Mouse (Mus musculus) liver, embryonic 16.5 days (tissue): ENCODE data around the gene Usp12. TPM values are rescaled to one million over a fixed set of nuclear protein-coding genes. Genes with fewer than 3 reads are reported as not detected.

ENCODE experiments used
- ATAC-seq: fragments of 200-750 bp; cut with Nextera tagmentation; 2 replicates; pipeline ENCODE4 v1.8.0; 2017; ENCODE audit warnings: low read depth, mild to moderate bottlenecking, moderate number of reproducible peaks, moderate library complexity
- H3K27ac ChIP-seq: fragments of 300-500 bp; sonication (generic); 2 replicates; pipeline ENCODE4 v1.5.1; 2014; ENCODE audit warnings: mild to moderate bottlenecking, low read length
- H3K27me3 ChIP-seq: fragments of 300-500 bp; sonication (generic); 2 replicates; pipeline ENCODE4 v1.6.1; 2014; ENCODE audit warnings: low read depth, low read length, mixed read lengths; ENCODE audit not compliant: control insufficient read depth, insufficient read depth
- H3K36me3 ChIP-seq: fragments of 300-500 bp; sonication (generic); 2 replicates; pipeline ENCODE4 v1.6.1; 2014; ENCODE audit warnings: mild to moderate bottlenecking; ENCODE audit not compliant: control insufficient read depth, insufficient read depth
- H3K4me1 ChIP-seq: fragments of 300-500 bp; sonication (generic); 2 replicates; pipeline ENCODE4 v1.6.1; 2014; ENCODE audit warnings: low read depth, low read length, mixed read lengths; ENCODE audit not compliant: control insufficient read depth
- H3K4me2 ChIP-seq: fragments of 300-500 bp; sonication (generic); 2 replicates; pipeline ENCODE4 v1.6.1; 2014; ENCODE audit warnings: low read depth, low read length, mixed read lengths
- H3K4me3 ChIP-seq: fragments of 300-500 bp; sonication (generic); 2 replicates; pipeline ENCODE4 v1.5.1; 2014; ENCODE audit warnings: low read depth, mild to moderate bottlenecking, low read length
- H3K9ac ChIP-seq: fragments of 300-500 bp; sonication (generic); 2 replicates; pipeline ENCODE4 v1.6.1; 2014; ENCODE audit warnings: low read depth, low read length
- H3K9me3 ChIP-seq: fragments of 300-500 bp; sonication (generic); replicated peaks from 2 replicates; pipeline ENCODE4 v1.6.1; 2016; ENCODE audit warnings: low read length; ENCODE audit not compliant: control insufficient read depth
- WGBS: fragments of 180-500 bp; shearing (Covaris S2); extraction: QIAGEN DNeasy Blood & Tissue Kit; methylation state at CpG from one replicate; pipeline ENCODE4 v1.1.7; 2014; ENCODE audit not compliant: insufficient replicate concordance; 5-methylcytosine and 5-hydroxymethylcytosine counted together
- polyA plus RNA-seq: library from polyadenylated mRNA; unstranded; fragments of >200 nt; fragmentation: Nextera tagmentation; extraction: Ambion mirVana; gene quantifications from 2 replicates; pipeline ENCODE4 v1.2.1, GENCODE M21; 2015

The Usp12 gene
- polyA plus RNA-seq, 1 experiment from 2014 or later, result 8.1 TPM

DNA sequence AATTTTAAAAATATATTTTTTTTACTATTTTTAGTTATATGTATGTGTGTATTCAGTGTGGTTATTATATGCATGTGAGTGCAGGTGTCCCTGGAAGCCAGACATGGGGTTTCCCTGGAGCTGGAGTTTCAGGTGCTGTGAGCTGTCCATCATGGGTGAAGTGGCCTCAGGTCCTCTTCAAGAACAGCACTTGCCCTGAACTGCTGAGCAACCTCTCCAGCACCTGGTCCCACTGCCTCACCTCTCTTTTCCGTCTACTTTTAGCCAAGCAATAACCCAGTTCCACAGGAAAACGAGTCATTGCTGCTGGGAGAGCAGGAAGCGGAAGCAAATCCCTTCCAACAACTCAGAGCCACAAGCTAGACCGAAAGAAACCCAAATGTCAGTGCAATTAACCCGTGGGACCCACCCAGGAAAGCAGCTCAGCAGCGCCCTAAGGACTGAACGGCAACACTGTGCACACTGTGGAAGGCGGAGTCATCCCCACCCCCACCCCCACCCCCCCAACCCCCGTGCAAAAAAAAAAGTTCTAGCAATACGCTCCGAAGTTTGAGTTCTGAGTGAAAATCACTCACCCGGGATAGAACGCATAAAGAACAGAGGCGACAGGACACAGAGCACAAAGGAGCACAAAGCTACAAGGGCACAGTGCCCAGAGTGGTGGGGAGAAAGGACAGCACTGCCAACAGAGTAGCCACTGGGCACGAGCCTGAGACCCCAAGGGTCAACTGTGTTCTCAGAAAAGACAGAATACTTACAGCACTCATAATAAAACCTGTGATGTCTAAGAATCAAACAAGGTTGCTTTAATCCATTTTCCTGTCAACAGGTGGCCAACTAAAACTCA is 24.6 kb downstream of the Usp12 start:
- Histone ChIP-seq H3K36me3 (no peaks in the 10 kb centered on the region), H3K4me1 (peaks cover 3% of the 10 kb centered on the region), H3K4me3 (no peak overlapping the region), H3K4me2 (no peak overlapping the region), H3K27ac (no peak overlapping the region), H3K9me3 (no peaks in the 10 kb centered on the region), H3K27me3 (no peaks in the 10 kb centered on the region), H3K9ac (no peak overlapping the region)
- 59% methylated on average over 15 of the region's 15 CpGs for WGBS
- ATAC-seq, result no peak

- Histone ChIP-seq H3K27ac (no peak overlapping the region), H3K4me3 (no peak overlapping the region), H3K4me2 (no peak overlapping the region), H3K4me1 (peaks cover 3% of the 10 kb centered on the region), H3K9ac (no peak overlapping the region), H3K36me3 (no peaks in the 10 kb centered on the region), H3K9me3 (no peaks in the 10 kb centered on the region), H3K27me3 (no peaks in the 10 kb centered on the region)
- WGBS, result 83% methylated on average over 5 of the region's 5 CpGs
- no peak for ATAC-seq
Measured at GRCm38 (mm10) chr5:146765791-146766190, 29.0 kb downstream of the Usp12 start.

DNA sequence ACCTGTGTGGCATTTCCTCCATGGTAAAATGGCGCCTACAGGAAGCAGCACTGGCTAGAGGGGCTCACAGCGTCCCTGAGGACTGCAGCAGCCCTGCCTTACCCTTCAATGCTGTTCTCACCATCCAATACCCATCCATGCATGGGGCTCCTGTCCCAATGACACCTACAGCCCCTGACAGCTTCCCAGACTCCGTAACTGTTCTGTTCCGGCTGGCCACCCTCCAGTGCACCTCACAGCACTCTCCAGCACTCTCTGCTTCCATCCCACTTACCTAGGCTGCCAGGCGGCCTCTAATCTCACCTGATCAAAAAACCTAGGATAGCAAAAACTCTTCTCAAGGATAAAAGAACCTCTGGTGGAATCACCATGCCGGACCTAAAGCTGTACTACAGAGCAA is 35.6 kb downstream of the Usp12 start:
- H3K9me3 ChIP-seq, result no peaks in the 10 kb centered on the region
- WGBS, result 74% methylated on average over 6 of the region's 6 CpGs
- no peak overlapping the region for H3K27ac ChIP-seq
- ATAC-seq, result no peak
- peaks cover 15% of the 10 kb centered on the region for H3K4me1 ChIP-seq
- H3K9ac ChIP-seq, result no peak overlapping the region
- H3K4me3 ChIP-seq, result no peak overlapping the region
- H3K27me3 ChIP-seq, result no peaks in the 10 kb centered on the region
- no peak overlapping the region for H3K4me2 ChIP-seq
- peaks cover 1% of the 10 kb centered on the region for H3K36me3 ChIP-seq

DNA sequence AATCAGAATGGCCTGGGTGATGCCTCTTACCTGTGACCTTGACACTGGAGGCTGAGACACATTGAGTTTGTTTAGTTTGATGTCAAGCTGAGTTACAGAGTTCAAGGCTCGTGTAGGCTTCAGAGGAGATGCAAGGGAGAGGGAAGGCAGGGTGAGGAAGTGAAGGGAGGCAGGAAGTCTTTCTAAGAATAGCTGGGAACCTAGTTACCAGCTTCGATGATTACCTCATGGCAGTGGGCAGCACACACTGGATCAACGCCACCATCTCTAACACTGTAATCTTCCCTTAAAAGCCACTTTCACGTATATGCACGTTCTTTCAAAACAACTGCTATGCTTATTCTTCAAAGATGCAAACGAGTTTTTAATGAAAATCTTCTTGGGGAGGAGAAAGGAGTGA is 36.9 kb downstream of the Usp12 start:
- H3K9me3 ChIP-seq, result no peaks in the 10 kb centered on the region
- ATAC-seq, result no peak
- no peak overlapping the region for H3K27ac ChIP-seq
- H3K27me3 ChIP-seq, result no peaks in the 10 kb centered on the region
- H3K9ac ChIP-seq, result no peak overlapping the region
- H3K4me3 ChIP-seq, result no peak overlapping the region
- 41% methylated on average over 6 of the region's 6 CpGs for WGBS
- no peak overlapping the region for H3K4me2 ChIP-seq
- H3K36me3 ChIP-seq, result peaks cover 7% of the 10 kb centered on the region
- H3K4me1 ChIP-seq, result peaks cover 15% of the 10 kb centered on the region

- H3K4me1 ChIP-seq, result peaks cover 15% of the 10 kb centered on the region
- H3K4me2 ChIP-seq, result no peak overlapping the region
- WGBS, result 57% methylated on average over 5 of the region's 5 CpGs
- 0 out of 2 replicates have a peak overlapping the region, but pooled peaks have one; percentile 29 for H3K27ac ChIP-seq
- no peaks in the 10 kb centered on the region for H3K27me3 ChIP-seq
- H3K36me3 ChIP-seq, result peaks cover 9% of the 10 kb centered on the region
- H3K9me3 ChIP-seq, result no peaks in the 10 kb centered on the region
- no peak overlapping the region for H3K9ac ChIP-seq
- H3K4me3 ChIP-seq, result no peak overlapping the region
- ATAC-seq, result peak; percentile 82
Measured at GRCm38 (mm10) chr5:146757316-146757715, 37.5 kb downstream of the Usp12 start.

- no peak overlapping the region for H3K4me3 ChIP-seq
- no peak overlapping the region for H3K4me2 ChIP-seq
- H3K4me1 ChIP-seq, result peaks cover 17% of the 10 kb centered on the region
- no peaks in the 10 kb centered on the region for H3K9me3 ChIP-seq
- 84% methylated on average over 8 of the region's 8 CpGs for WGBS
- no peak overlapping the region for H3K9ac ChIP-seq
- no peak for ATAC-seq
- peaks cover 14% of the 10 kb centered on the region for H3K36me3 ChIP-seq
- no peak overlapping the region for H3K27ac ChIP-seq
- H3K27me3 ChIP-seq, result no peaks in the 10 kb centered on the region
Measured at GRCm38 (mm10) chr5:146753181-146753580, 41.6 kb downstream of the Usp12 start.

- ATAC-seq, result peak; percentile 79
- Histone ChIP-seq H3K36me3 (peaks cover 14% of the 10 kb centered on the region), H3K27me3 (no peaks in the 10 kb centered on the region), H3K9ac (no peak overlapping the region), H3K4me3 (no peak overlapping the region), H3K4me2 (no peak overlapping the region), H3K27ac (0 out of 2 replicates have a peak overlapping the region, but pooled peaks have one; percentile 7), H3K9me3 (no peaks in the 10 kb centered on the region), H3K4me1 (peaks cover 3% of the 10 kb centered on the region; the same call in 1 of the 2 replicates)
- 62% methylated on average over 7 of the region's 7 CpGs for WGBS
Measured at GRCm38 (mm10) chr5:146750958-146751357, 43.8 kb downstream of the Usp12 start.

GRCm38 (mm10) chr5:146750273-146750672 is 44.5 kb downstream of the Usp12 start:
- Histone ChIP-seq H3K27ac (no peak overlapping the region), H3K36me3 (peaks cover 14% of the 10 kb centered on the region), H3K4me1 (peaks cover 3% of the 10 kb centered on the region; the same call in 1 of the 2 replicates), H3K27me3 (no peaks in the 10 kb centered on the region), H3K4me3 (no peak overlapping the region), H3K9ac (no peak overlapping the region), H3K9me3 (no peaks in the 10 kb centered on the region), H3K4me2 (no peak overlapping the region)
- WGBS, result 65% methylated on average over 7 of the region's 7 CpGs
- ATAC-seq, result no peak

DNA sequence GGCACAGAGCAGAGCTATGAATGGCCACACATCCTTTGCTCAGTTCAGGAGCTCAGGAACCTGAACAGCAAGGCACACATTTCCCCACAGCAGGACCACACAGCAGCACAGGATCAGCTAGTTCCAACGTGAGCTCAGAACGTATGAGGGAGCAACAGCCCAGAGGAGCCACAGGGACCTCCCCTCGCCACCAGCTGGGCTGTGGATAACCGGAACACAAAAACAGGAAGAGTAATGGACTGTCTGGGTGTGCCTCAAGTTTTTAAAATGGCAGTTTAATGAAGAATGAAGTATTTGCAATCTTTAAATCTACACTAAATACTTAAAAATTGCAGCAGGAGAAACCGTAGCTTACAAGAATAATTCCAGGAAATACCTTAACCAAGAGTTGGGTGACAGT is 44.9 kb downstream of the Usp12 start:
- no peaks in the 10 kb centered on the region for H3K9me3 ChIP-seq
- H3K4me3 ChIP-seq, result no peak overlapping the region
- no peak overlapping the region for H3K27ac ChIP-seq
- no peak overlapping the region for H3K4me2 ChIP-seq
- no peak for ATAC-seq
- no peak overlapping the region for H3K9ac ChIP-seq
- no peaks in the 10 kb centered on the region for H3K27me3 ChIP-seq
- H3K36me3 ChIP-seq, result peaks cover 14% of the 10 kb centered on the region
- WGBS, result 66% methylated on average over 5 of the region's 5 CpGs
- H3K4me1 ChIP-seq, result peaks cover 3% of the 10 kb centered on the region; the same call in 1 of the 2 replicates
